Mouse (Mus musculus) hindbrain, embryonic 13.5 days (tissue): ENCODE results near the gene Olfr10. TPM values are rescaled to one million over a fixed set of nuclear protein-coding genes. Genes with fewer than 3 reads are reported as not detected.

Experiments used
- ATAC-seq: fragments of 200-750 bp; cut with Nextera tagmentation; 2 replicates; pipeline ENCODE4 v1.8.0; 2017; ENCODE audit warnings: moderate TSS enrichment; ENCODE audit not compliant: low FRiP score
- H3K27ac ChIP-seq: fragments of 300-500 bp; sonication (generic); 2 replicates; pipeline ENCODE4 v1.5.1; 2015; ENCODE audit warnings: inconsistent platforms, mild to moderate bottlenecking, moderate library complexity
- H3K27me3 ChIP-seq: fragments of 300-500 bp; sonication (generic); 2 replicates; pipeline ENCODE4 v1.6.1; 2015; ENCODE audit warnings: mild to moderate bottlenecking, inconsistent platforms
- H3K36me3 ChIP-seq: fragments of 300-500 bp; sonication (generic); 2 replicates; pipeline ENCODE4 v1.6.1; 2015; ENCODE audit warnings: mild to moderate bottlenecking, inconsistent platforms
- H3K4me1 ChIP-seq: fragments of 300-500 bp; sonication (generic); replicated peaks from 2 replicates; pipeline ENCODE4 v1.6.1; 2015; ENCODE audit warnings: inconsistent platforms
- H3K4me2 ChIP-seq: fragments of 300-500 bp; sonication (generic); 2 replicates; pipeline ENCODE4 v1.6.1; 2015; ENCODE audit warnings: inconsistent platforms, mild to moderate bottlenecking, moderate library complexity
- H3K4me3 ChIP-seq: fragments of 300-500 bp; sonication (generic); 2 replicates; pipeline ENCODE4 v1.5.1; 2015; ENCODE audit warnings: mild to moderate bottlenecking, inconsistent platforms
- H3K9ac ChIP-seq: fragments of 300-500 bp; sonication (generic); 2 replicates; pipeline ENCODE4 v1.6.1; 2015; ENCODE audit warnings: mild to moderate bottlenecking, inconsistent platforms
- H3K9me3 ChIP-seq: fragments of 300-500 bp; sonication (generic); 2 replicates; pipeline ENCODE4 v1.6.1; 2016; ENCODE audit warnings: inconsistent platforms
- whole genome bisulfite sequencing: fragments of 180-500 bp; shearing (Covaris S2); methylation state at CpG from one replicate; pipeline ENCODE4 v1.1.7; 2015; 5-methylcytosine and 5-hydroxymethylcytosine counted together
- polyA plus RNA-seq: library from polyadenylated mRNA; unstranded; fragments of >200 nt; fragmentation: Nextera tagmentation; extraction: Ambion mirVana; gene quantifications from 2 replicates; pipeline ENCODE4 v1.2.1, GENCODE M21; 2015

The Olfr10 gene
- polyA plus RNA-seq, 1 experiment from 2014 or later = not detected

- Histone ChIP-seq H3K9me3 (no peaks in the 10 kb centered on the region), H3K4me1 (no peaks in the 10 kb centered on the region), H3K4me3 (no peak overlapping the region), H3K9ac (no peak overlapping the region), H3K36me3 (no peaks in the 10 kb centered on the region), H3K27me3 (no peaks in the 10 kb centered on the region), H3K4me2 (no peak overlapping the region), H3K27ac (no peak overlapping the region)
- WGBS = 76% methylated on average over 4 of the region's 4 CpGs
- ATAC-seq = no peak
These were observed 32.8 kb downstream of the Olfr10 start for GRCm38 (mm10) chr11:49337150-49337832.

Other genes with a start within 250 kb of the Olfr10 start
- gene Tgtp2, start 240.5 kb upstream of the Olfr10 start, polyA plus RNA-seq = not detected in 2 replicates
- gene Ifi47, start 228.2 kb upstream of the Olfr10 start, polyA plus RNA-seq = 0.66 and 0.98 TPM in 2 replicates
- gene Olfr1396, start 189.9 kb upstream of the Olfr10 start, polyA plus RNA-seq = not detected in 2 replicates
- gene Olfr1395, start 162.5 kb upstream of the Olfr10 start, polyA plus RNA-seq = not detected in 2 replicates
- gene Olfr1394, start 150.4 kb upstream of the Olfr10 start, polyA plus RNA-seq = not detected in 2 replicates
- 0.05 and 0.10 TPM in 2 replicates for gene Btnl9, start 117.6 kb upstream of the Olfr10 start, polyA plus RNA-seq
- 53.4 and 54.6 TPM in 2 replicates for gene Zfp62, start 101.4 kb upstream of the Olfr10 start, polyA plus RNA-seq
- 31.0 and 34.0 TPM in 2 replicates for gene Mgat1, start 60.5 kb upstream of the Olfr10 start, polyA plus RNA-seq
- 0.22 TPM in 1 of 2 replicates, not detected in the other for gene Olfr1393, start 26.4 kb upstream of the Olfr10 start, polyA plus RNA-seq
- gene Olfr1392, start 19.5 kb upstream of the Olfr10 start, polyA plus RNA-seq = not detected in 2 replicates
- gene Olfr1391, start 18.0 kb downstream of the Olfr10 start, polyA plus RNA-seq = not detected in 2 replicates
- gene Olfr1390, start 30.4 kb downstream of the Olfr10 start, polyA plus RNA-seq = not detected in 2 replicates
- gene Olfr1389, start 118.3 kb downstream of the Olfr10 start, polyA plus RNA-seq = not detected in 2 replicates
- gene Olfr1388, start 131.9 kb downstream of the Olfr10 start, polyA plus RNA-seq = 0.09 TPM in 1 of 2 replicates, not detected in the other
- gene Olfr1387, start 150.6 kb downstream of the Olfr10 start, polyA plus RNA-seq = not detected in 2 replicates
- not detected in 2 replicates for gene Olfr1386, start 160.3 kb downstream of the Olfr10 start, polyA plus RNA-seq
- not detected in 2 replicates for gene Olfr1385, start 184.3 kb downstream of the Olfr10 start, polyA plus RNA-seq
- gene Olfr1384, start 202.0 kb downstream of the Olfr10 start, polyA plus RNA-seq = not detected in 2 replicates
- gene Olfr1383, start 214.9 kb downstream of the Olfr10 start, polyA plus RNA-seq = not detected in 2 replicates
- not detected in 2 replicates for gene Olfr1382, start 223.5 kb downstream of the Olfr10 start, polyA plus RNA-seq
- not detected in 2 replicates for gene Olfr1381, start 238.7 kb downstream of the Olfr10 start, polyA plus RNA-seq